Mouse (Mus musculus) forebrain, embryonic 10.5 days (tissue): ENCODE measurements around the gene H2afy2. TPM values are rescaled to one million over a fixed set of nuclear protein-coding genes. Genes with fewer than 3 reads are reported as not detected.

Source experiments
- DNase-seq: peaks from one replicate; pipeline ENCODE4 v3.0.0-alpha.2; 2017; ENCODE audit warnings: low spot score; ENCODE audit errors: extremely low spot score
- H3K27ac ChIP-seq: fragments of 300-500 bp; sonication (generic); 2 replicates; pipeline ENCODE4 v1.5.1; 2016; ENCODE audit warnings: mild to moderate bottlenecking
- H3K27me3 ChIP-seq: fragments of 300-500 bp; sonication (generic); 2 replicates; pipeline ENCODE4 v1.6.1; 2016; ENCODE audit warnings: mild to moderate bottlenecking; ENCODE audit not compliant: poor library complexity, severe bottlenecking
- H3K36me3 ChIP-seq: fragments of 300-500 bp; sonication (generic); replicated peaks from 2 replicates; pipeline ENCODE4 v1.6.1; 2016; ENCODE audit warnings: mild to moderate bottlenecking, moderate library complexity
- H3K4me1 ChIP-seq: fragments of 300-500 bp; sonication (generic); 2 replicates; pipeline ENCODE4 v1.6.1; 2016
- H3K4me3 ChIP-seq: fragments of 300-500 bp; sonication (generic); 2 replicates; pipeline ENCODE4 v1.5.1; 2016; ENCODE audit warnings: mild to moderate bottlenecking, moderate library complexity
- H3K9me3 ChIP-seq: fragments of 300-500 bp; sonication (generic); 2 replicates; pipeline ENCODE4 v1.6.1; 2016; ENCODE audit warnings: mild to moderate bottlenecking, moderate library complexity
- WGBS: fragments of 180-500 bp; shearing (Covaris S2); methylation state at CpG from one replicate; pipeline ENCODE4 v1.1.7; 2016; 5-methylcytosine and 5-hydroxymethylcytosine counted together
- polyA plus RNA-seq: library from polyadenylated mRNA; unstranded; fragments of >200 nt; fragmentation: Nextera tagmentation; extraction: Ambion mirVana; gene quantifications from 2 replicates; pipeline ENCODE4 v1.2.1, GENCODE M21; 2016

Gene H2afy2
- polyA plus RNA-seq, 1 experiment from 2014 or later, result 330 TPM

DNA sequence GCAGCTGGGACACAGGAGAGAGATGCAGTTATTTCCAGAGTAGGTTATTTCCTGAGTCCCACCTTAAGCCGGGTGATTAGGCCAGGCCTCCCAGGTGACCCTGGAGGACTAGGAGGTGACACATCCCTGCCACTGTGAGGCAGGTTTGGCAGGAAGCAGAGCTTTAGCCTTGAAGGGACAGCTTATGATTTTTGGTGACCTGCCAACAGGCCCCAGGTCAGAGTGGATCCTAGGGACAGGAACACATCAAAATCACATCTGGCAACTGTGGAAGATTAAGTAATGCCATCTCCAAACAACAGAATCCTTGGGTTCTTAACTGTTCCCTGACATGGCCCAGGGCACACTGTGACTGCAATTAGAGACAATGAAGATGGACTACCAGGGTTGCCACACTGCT, 42.6 kb downstream of the H2afy2 start:
- Histone ChIP-seq H3K9me3 (peaks cover 8% of the 10 kb centered on the region; the same call in 1 of the 2 replicates), H3K27me3 (no peaks in the 10 kb centered on the region), H3K27ac (no peak overlapping the region), H3K4me3 (no peak overlapping the region), H3K36me3 (peaks cover 100% of the 10 kb centered on the region), H3K4me1 (no peaks in the 10 kb centered on the region)
- 94% methylated on average over 1 of the region's 1 CpGs for WGBS
- no peak for DNase-seq

- H3K9me3 ChIP-seq, result no peaks in the 10 kb centered on the region
- H3K4me3 ChIP-seq, result no peak overlapping the region
- peaks cover 70% of the 10 kb centered on the region for H3K36me3 ChIP-seq
- 95% methylated on average over 4 of the region's 4 CpGs for WGBS
- no peak overlapping the region for H3K27ac ChIP-seq
- no peaks in the 10 kb centered on the region for H3K27me3 ChIP-seq
- DNase-seq, result no peak
- no peaks in the 10 kb centered on the region for H3K4me1 ChIP-seq
Observed at GRCm38 (mm10) chr10:61738126-61738525, 45.8 kb downstream of the H2afy2 start.

DNA sequence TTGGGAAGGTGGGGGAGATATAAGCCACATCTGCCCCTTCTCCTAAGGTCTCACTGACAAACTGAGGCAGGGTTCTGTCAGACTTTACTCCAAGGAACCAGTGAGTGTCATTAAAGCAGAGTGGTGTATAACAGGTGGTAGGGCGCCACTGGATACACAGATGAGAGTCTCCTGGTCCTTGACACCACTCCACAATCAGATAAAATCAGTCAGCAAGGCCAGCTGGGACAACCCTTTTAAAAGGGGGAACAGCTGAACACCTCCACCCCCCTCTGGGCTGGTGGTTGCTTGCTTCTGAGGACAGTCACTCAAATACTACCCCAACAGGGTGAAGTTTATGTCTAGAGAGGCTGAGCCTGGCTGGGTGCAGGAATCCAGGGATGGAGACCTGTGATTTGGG, 46.4 kb downstream of the H2afy2 start:
- no peaks in the 10 kb centered on the region for H3K4me1 ChIP-seq
- H3K9me3 ChIP-seq, result no peaks in the 10 kb centered on the region
- H3K27me3 ChIP-seq, result no peaks in the 10 kb centered on the region
- DNase-seq, result no peak
- H3K27ac ChIP-seq, result no peak overlapping the region
- peaks cover 64% of the 10 kb centered on the region for H3K36me3 ChIP-seq
- H3K4me3 ChIP-seq, result no peak overlapping the region
- 82% methylated on average over 1 of the region's 1 CpGs for WGBS

DNA sequence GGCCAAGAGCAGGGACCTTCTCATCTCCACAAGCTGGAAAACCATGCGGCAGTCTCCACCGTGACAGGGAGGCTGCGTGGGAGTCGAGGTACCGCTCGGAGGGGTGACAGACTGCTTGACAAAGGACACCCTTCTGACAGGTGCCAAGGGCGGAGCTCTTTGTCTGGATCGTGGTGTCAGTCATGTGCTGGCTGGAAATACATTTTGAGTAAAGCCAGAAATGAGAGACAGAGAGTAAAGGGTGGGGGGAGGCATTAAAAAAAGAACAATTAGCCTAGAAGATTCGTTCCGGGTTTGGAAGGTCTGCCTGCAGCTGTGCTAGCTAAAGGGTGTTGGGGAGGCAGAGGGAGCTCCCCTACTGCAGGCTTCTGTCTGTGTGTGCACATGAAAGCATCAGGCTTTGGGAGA, 47.3 kb downstream of the H2afy2 start:
- Histone ChIP-seq H3K9me3 (no peaks in the 10 kb centered on the region), H3K36me3 (peaks cover 55% of the 10 kb centered on the region), H3K27me3 (no peaks in the 10 kb centered on the region), H3K27ac (no peak overlapping the region), H3K4me1 (no peaks in the 10 kb centered on the region), H3K4me3 (no peak overlapping the region)
- WGBS, result 82% methylated on average over 10 of the region's 10 CpGs
- no peak for DNase-seq

- 43% methylated on average over 3 of the region's 3 CpGs for WGBS
- H3K27me3 ChIP-seq, result no peaks in the 10 kb centered on the region
- H3K4me3 ChIP-seq, result no peak overlapping the region
- peaks cover 38% of the 10 kb centered on the region for H3K36me3 ChIP-seq
- no peaks in the 10 kb centered on the region for H3K4me1 ChIP-seq
- peak; percentile 29 for DNase-seq
- no peak overlapping the region for H3K27ac ChIP-seq
- H3K9me3 ChIP-seq, result 0 out of 2 replicates have a peak, but pooled peaks cover 3% of the 10 kb centered on the region
Observed at GRCm38 (mm10) chr10:61734377-61734776, 49.6 kb downstream of the H2afy2 start.

DNA sequence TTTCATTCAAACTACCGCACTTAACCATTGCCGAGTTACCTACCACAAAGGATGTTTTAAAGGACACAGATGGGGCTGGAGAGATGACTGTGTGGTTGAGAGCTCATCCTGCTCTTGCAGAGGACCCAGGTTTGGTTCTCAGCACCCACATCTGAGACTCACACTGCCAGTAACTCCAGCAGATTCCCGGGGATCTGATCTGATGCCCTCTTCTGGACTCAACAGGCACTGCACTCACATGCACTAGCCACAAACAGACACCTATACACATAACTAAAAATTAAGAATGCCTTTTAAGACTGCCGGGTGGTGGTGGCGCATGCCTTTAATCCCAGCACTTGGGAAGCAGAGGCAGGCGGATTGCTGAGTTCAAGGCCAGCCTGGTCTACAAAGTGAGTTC, 53.8 kb downstream of the H2afy2 start:
- no peak overlapping the region for H3K27ac ChIP-seq
- 0 out of 2 replicates have a peak, but pooled peaks cover 3% of the 10 kb centered on the region for H3K9me3 ChIP-seq
- H3K36me3 ChIP-seq, result peaks cover 6% of the 10 kb centered on the region; the same call in 1 of the 2 replicates
- no peak overlapping the region for H3K4me3 ChIP-seq
- WGBS, result 95% methylated on average over 6 of the region's 6 CpGs
- H3K4me1 ChIP-seq, result no peaks in the 10 kb centered on the region
- H3K27me3 ChIP-seq, result no peaks in the 10 kb centered on the region
- no peak for DNase-seq

DNA sequence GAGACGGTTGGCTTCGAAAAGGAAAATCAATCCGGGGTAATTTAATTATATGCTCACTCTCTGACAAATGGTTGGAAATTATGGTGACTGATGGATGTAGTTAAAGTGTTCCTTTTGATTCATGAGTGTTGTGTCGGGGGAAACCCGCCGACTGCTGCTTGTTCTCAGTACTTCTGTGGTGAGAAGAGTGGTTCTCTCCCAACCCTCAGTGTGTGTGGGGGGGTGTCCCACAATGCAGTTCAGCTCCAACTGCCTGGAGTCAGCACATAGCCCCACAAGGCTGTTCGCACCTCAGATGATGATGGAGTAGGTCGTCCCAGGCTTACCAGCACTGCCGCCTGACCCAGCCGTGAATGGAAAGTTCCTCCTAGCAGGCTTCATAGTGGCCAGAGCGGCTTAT, 54.8 kb downstream of the H2afy2 start:
- Histone ChIP-seq H3K27me3 (no peaks in the 10 kb centered on the region), H3K36me3 (peaks cover 6% of the 10 kb centered on the region; the same call in 1 of the 2 replicates), H3K4me1 (no peaks in the 10 kb centered on the region), H3K4me3 (no peak overlapping the region), H3K27ac (no peak overlapping the region), H3K9me3 (0 out of 2 replicates have a peak, but pooled peaks cover 3% of the 10 kb centered on the region)
- WGBS, result 88% methylated on average over 11 of the region's 11 CpGs
- DNase-seq, result no peak

DNA sequence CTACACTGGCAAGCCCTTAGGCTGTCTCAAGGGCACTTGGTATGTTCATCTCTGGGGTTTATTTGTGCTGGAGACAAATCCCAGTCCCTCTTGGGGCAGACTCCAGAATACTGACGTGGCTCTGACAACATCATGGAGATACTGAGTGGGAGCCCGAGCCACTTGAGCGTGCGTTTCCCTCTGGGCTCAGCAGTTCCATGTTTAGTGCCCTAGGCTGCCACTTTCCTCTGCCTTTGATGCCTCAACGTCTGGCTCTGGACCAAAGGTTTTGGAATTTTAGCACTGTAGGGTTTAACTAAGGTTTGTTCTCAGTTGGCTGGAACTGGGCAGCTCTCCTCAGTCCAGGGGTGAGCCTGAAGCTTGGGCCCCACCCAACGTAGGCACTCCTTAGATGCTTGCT, 60.7 kb downstream of the H2afy2 start:
- H3K4me1 ChIP-seq, result no peaks in the 10 kb centered on the region
- H3K9me3 ChIP-seq, result no peaks in the 10 kb centered on the region; the same call in 1 of the 2 replicates
- H3K36me3 ChIP-seq, result no peaks in the 10 kb centered on the region
- H3K27ac ChIP-seq, result no peak overlapping the region
- no peaks in the 10 kb centered on the region for H3K27me3 ChIP-seq
- WGBS, result 74% methylated on average over 6 of the region's 6 CpGs
- no peak for DNase-seq
- no peak overlapping the region for H3K4me3 ChIP-seq

DNA sequence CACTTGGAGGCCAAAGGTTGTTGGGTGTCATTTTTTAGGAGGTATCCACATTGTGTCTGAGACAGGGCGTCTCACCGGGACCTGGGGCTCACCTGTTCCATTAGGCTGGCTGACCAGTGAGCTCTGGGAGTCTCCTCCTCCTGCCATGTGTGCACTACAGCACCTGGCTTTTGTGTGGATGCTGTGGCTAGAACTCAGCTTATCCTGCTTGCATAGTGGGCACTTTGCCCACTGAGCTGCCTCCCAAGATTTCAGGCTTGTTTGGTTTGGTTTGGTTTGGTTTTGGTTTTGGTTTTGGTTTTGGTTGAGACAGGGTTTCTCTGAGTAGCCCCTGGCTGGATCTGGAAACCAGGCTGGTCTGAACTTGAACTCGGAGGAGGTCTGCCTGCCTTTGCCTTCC, 61.7 kb downstream of the H2afy2 start:
- H3K36me3 ChIP-seq, result no peaks in the 10 kb centered on the region
- H3K4me1 ChIP-seq, result no peaks in the 10 kb centered on the region
- H3K9me3 ChIP-seq, result no peaks in the 10 kb centered on the region; the same call in 1 of the 2 replicates
- no peak overlapping the region for H3K27ac ChIP-seq
- DNase-seq, result no peak
- H3K4me3 ChIP-seq, result no peak overlapping the region
- H3K27me3 ChIP-seq, result no peaks in the 10 kb centered on the region; the same call in 1 of the 2 replicates
- 87% methylated on average over 3 of the region's 3 CpGs for WGBS

- Histone ChIP-seq H3K36me3 (no peaks in the 10 kb centered on the region), H3K27ac (no peak overlapping the region), H3K27me3 (peaks cover 15% of the 10 kb centered on the region), H3K4me1 (peaks cover 8% of the 10 kb centered on the region), H3K4me3 (no peak overlapping the region), H3K9me3 (no peaks in the 10 kb centered on the region; the same call in 1 of the 2 replicates)
- 91% methylated on average over 7 of the region's 7 CpGs for WGBS
- DNase-seq, result no peak
Observed at GRCm38 (mm10) chr10:61720331-61720730, 63.6 kb downstream of the H2afy2 start.

- Histone ChIP-seq H3K4me3 (no peak overlapping the region), H3K4me1 (peaks cover 16% of the 10 kb centered on the region), H3K27ac (no peak overlapping the region), H3K36me3 (no peaks in the 10 kb centered on the region), H3K9me3 (no peaks in the 10 kb centered on the region; the same call in 1 of the 2 replicates), H3K27me3 (peaks cover 37% of the 10 kb centered on the region)
- no peak for DNase-seq
- WGBS, result 90% methylated on average over 12 of the region's 12 CpGs
Observed at GRCm38 (mm10) chr10:61717406-61718296, 66.3 kb downstream of the H2afy2 start.

GRCm38 (mm10) chr10:61715996-61716864, 67.7 kb downstream of the H2afy2 start:
- Histone ChIP-seq H3K4me3 (peak overlapping the region; percentile 60), H3K36me3 (no peaks in the 10 kb centered on the region), H3K27me3 (peaks cover 37% of the 10 kb centered on the region), H3K4me1 (peaks cover 16% of the 10 kb centered on the region), H3K9me3 (no peaks in the 10 kb centered on the region; the same call in 1 of the 2 replicates), H3K27ac (no peak overlapping the region)
- WGBS, result 71% methylated on average over 7 of the region's 7 CpGs
- DNase-seq, result no peak
